Mouse (Mus musculus) lung, embryonic 16.5 days (tissue): ENCODE measurements around the gene Arfgap3. TPM values are rescaled to one million over a fixed set of nuclear protein-coding genes. Genes with fewer than 3 reads are reported as not detected.

ENCODE experiments used
- ATAC-seq: fragments of 200-750 bp; cut with Nextera tagmentation; 2 replicates; pipeline ENCODE4 v1.8.0; 2017; ENCODE audit warnings: low read depth, mild to moderate bottlenecking, moderate library complexity
- H3K27ac ChIP-seq: fragments of 300-500 bp; sonication (generic); 2 replicates; pipeline ENCODE4 v1.5.1; 2014; ENCODE audit warnings: mild to moderate bottlenecking, control low read depth, low read length
- H3K27me3 ChIP-seq: fragments of 300-500 bp; sonication (generic); 2 replicates; pipeline ENCODE4 v1.6.1; 2014; ENCODE audit warnings: low read depth, low read length, mixed read lengths; ENCODE audit not compliant: control insufficient read depth, insufficient read depth
- H3K36me3 ChIP-seq: fragments of 300-500 bp; sonication (generic); 2 replicates; pipeline ENCODE4 v1.6.1; 2014; ENCODE audit warnings: low read length; ENCODE audit not compliant: control insufficient read depth, insufficient read depth
- H3K4me1 ChIP-seq: fragments of 300-500 bp; sonication (generic); replicated peaks from 2 replicates; pipeline ENCODE4 v1.6.1; 2014; ENCODE audit warnings: low read length, mixed read lengths; ENCODE audit not compliant: control insufficient read depth, insufficient read depth
- H3K4me2 ChIP-seq: fragments of 300-500 bp; sonication (generic); 2 replicates; pipeline ENCODE4 v1.6.1; 2014; ENCODE audit warnings: low read depth, low read length, control low read depth
- H3K4me3 ChIP-seq: fragments of 300-500 bp; sonication (generic); 2 replicates; pipeline ENCODE4 v1.5.1; 2014; ENCODE audit warnings: mild to moderate bottlenecking, low read length, control low read depth
- H3K9ac ChIP-seq: fragments of 300-500 bp; sonication (generic); 2 replicates; pipeline ENCODE4 v1.6.1; 2014; ENCODE audit warnings: low read length, control low read depth
- H3K9me3 ChIP-seq: fragments of 300-500 bp; sonication (generic); 2 replicates; pipeline ENCODE4 v1.6.1; 2016; ENCODE audit warnings: low read length; ENCODE audit not compliant: control insufficient read depth
- WGBS: fragments of 180-500 bp; shearing (Covaris S2); extraction: QIAGEN DNeasy Blood & Tissue Kit; methylation state at CpG from one replicate; pipeline ENCODE4 v1.1.7; 2014; 5-methylcytosine and 5-hydroxymethylcytosine counted together
- polyA plus RNA-seq: library from polyadenylated mRNA; unstranded; fragments of >200 nt; fragmentation: Nextera tagmentation; extraction: Ambion mirVana; gene quantifications from 2 replicates; pipeline ENCODE4 v1.2.1, GENCODE M21; 2015

The Arfgap3 gene
- polyA plus RNA-seq, 1 experiment from 2014 or later: 45.8 TPM

DNA sequence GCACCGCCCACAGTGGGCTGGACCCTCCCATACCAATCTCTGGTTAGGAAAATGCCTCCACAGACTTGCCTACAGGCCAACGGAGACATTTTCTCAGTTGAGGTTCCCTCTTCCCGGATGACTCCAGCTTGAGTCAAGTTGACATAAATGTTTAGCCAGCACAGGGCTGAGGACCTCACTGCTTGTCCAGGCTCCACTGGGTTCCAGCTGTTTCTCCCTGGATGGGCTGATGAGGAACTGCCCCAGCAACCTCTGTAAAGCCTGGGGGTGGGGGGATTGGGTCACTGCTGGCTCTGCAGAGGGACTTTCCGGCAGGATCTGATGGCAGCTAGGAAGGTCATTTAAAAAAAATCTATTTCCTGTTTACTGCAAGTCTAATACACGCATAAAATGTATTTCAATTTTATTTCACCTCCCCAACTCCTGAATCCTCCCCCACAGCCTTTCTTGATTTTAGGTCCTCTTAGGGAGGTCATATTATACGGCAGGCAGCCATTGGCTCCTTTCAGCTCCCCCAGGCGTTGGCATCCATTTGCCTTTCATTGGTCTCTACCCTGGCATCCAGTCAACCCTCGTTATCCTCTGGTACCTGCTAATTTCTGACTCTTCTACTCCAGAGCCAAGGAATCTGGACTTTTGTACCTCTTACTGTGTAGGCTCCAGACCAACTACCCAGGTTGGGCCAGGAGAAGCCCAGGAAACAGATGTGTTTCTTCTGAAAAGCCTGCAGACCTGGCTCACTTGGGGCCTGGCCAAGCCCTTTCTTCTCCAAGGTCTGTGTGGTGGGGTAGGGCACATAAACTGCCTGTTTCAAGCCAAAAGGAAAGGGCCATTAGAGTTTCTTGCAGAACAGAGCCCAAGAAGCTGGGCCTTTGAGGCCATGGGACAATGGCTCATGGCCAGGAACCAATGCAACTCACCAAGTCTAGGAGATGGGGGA, 56.1 kb downstream of the Arfgap3 start:
- Histone ChIP-seq H3K9me3 (no peaks in the 10 kb centered on the region), H3K4me2 (no peak overlapping the region), H3K4me3 (no peak overlapping the region), H3K36me3 (no peaks in the 10 kb centered on the region), H3K27me3 (no peaks in the 10 kb centered on the region), H3K4me1 (peaks cover 14% of the 10 kb centered on the region; the same call in 1 of the 2 replicates), H3K9ac (no peak overlapping the region), H3K27ac (peak overlapping the region; percentile 67)
- 64% methylated on average over 8 of the region's 8 CpGs for WGBS
- ATAC-seq: no peak

- no peak overlapping the region for H3K4me2 ChIP-seq
- no peak overlapping the region for H3K9ac ChIP-seq
- 56% methylated on average over 6 of the region's 6 CpGs for WGBS
- no peak overlapping the region for H3K4me3 ChIP-seq
- H3K9me3 ChIP-seq: no peaks in the 10 kb centered on the region
- H3K27me3 ChIP-seq: no peaks in the 10 kb centered on the region
- no peaks in the 10 kb centered on the region for H3K36me3 ChIP-seq
- H3K4me1 ChIP-seq: peaks cover 14% of the 10 kb centered on the region; the same call in 1 of the 2 replicates
- H3K27ac ChIP-seq: peak overlapping the region; percentile 37
- ATAC-seq: peak; percentile 44
These were observed 56.9 kb downstream of the Arfgap3 start for GRCm38 (mm10) chr15:83293144-83293543.

DNA sequence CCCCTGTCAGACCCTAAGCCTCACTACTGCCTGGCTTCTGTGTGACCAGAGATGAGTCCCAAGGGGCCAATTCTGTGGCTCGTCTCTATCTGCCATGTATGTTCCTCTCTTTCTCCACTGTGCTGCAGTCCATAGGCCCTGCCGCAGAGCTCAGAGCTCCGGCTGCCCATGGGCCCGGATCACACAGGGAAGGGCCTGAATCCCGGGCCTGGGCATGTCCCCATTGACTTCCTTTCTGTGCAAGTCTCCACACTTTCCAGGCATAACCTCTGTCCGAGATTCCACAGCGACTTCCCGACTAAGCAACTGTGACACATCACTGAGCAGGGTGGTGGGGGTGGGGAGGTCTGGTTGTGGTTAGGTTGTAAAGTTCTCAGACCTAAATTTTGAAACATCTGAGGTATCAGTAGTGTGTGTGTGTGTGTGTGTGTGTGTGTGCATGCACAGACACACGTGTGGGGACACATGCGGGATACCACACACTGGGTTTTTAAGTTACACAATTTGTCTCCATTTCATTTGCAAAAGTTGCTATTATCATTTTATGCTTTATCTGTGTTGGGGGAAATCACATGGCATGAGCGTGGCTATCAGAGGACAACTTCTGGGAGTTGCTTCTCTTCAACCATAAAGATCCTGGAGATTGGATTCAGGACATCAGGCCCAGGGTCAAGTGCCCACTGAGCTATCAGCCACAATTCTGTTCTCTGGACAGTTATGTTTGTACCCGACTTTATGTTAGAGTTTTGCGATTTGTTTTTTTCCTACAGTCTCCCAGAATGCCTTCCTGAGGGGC, 57.6 kb downstream of the Arfgap3 start:
- 78% methylated on average over 13 of the region's 13 CpGs for WGBS
- no peak for ATAC-seq
- Histone ChIP-seq H3K9ac (no peak overlapping the region), H3K4me3 (no peak overlapping the region), H3K4me2 (no peak overlapping the region), H3K4me1 (peaks cover 14% of the 10 kb centered on the region; the same call in 1 of the 2 replicates), H3K9me3 (no peaks in the 10 kb centered on the region), H3K36me3 (no peaks in the 10 kb centered on the region), H3K27ac (peak overlapping the region; percentile 37; the same call in 1 of the 2 replicates), H3K27me3 (no peaks in the 10 kb centered on the region)

- no peak for ATAC-seq
- no peak overlapping the region for H3K4me3 ChIP-seq
- WGBS: 87% methylated on average over 2 of the region's 2 CpGs
- peaks cover 14% of the 10 kb centered on the region; the same call in 1 of the 2 replicates for H3K4me1 ChIP-seq
- H3K9ac ChIP-seq: no peak overlapping the region
- peaks cover 6% of the 10 kb centered on the region for H3K9me3 ChIP-seq
- H3K36me3 ChIP-seq: no peaks in the 10 kb centered on the region
- no peak overlapping the region for H3K4me2 ChIP-seq
- no peak overlapping the region for H3K27ac ChIP-seq
- no peaks in the 10 kb centered on the region for H3K27me3 ChIP-seq
These were observed 59.1 kb downstream of the Arfgap3 start for GRCm38 (mm10) chr15:83290899-83291298.

DNA sequence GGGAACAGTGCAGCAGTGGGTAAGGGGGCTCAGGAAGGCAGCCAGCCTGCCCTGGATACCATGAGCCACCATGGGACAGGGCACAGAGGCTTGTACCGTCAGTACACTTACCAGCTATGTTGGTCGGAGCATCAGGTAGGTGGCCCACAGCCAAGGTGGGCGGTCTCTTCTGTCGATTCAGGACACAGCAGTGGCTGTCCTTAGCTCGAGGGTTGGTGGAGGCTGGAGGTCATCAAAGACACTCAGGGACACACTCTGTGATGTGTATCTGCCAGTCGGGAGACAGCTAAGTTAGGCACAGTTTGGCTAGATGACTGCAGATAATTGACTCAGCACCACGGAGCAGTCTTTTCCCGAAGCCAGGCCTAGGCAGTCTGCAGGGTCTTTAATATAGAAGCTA, 65.2 kb downstream of the Arfgap3 start:
- no peaks in the 10 kb centered on the region for H3K27me3 ChIP-seq
- H3K4me1 ChIP-seq: 0 out of 2 replicates have a peak, but pooled peaks cover 5% of the 10 kb centered on the region
- no peak overlapping the region for H3K9ac ChIP-seq
- no peaks in the 10 kb centered on the region for H3K36me3 ChIP-seq
- no peak overlapping the region for H3K4me3 ChIP-seq
- H3K4me2 ChIP-seq: no peak overlapping the region
- ATAC-seq: no peak
- H3K27ac ChIP-seq: no peak overlapping the region
- H3K9me3 ChIP-seq: peaks cover 6% of the 10 kb centered on the region
- WGBS: 59% methylated on average over 8 of the region's 8 CpGs

GRCm38 (mm10) chr15:83282397-83282796, 67.7 kb downstream of the Arfgap3 start:
- H3K9ac ChIP-seq: no peak overlapping the region
- H3K9me3 ChIP-seq: peaks cover 6% of the 10 kb centered on the region
- ATAC-seq: no peak
- no peak overlapping the region for H3K4me2 ChIP-seq
- H3K27me3 ChIP-seq: no peaks in the 10 kb centered on the region
- WGBS: 70% methylated on average over 5 of the region's 5 CpGs
- 0 out of 2 replicates have a peak, but pooled peaks cover 5% of the 10 kb centered on the region for H3K4me1 ChIP-seq
- H3K27ac ChIP-seq: no peak overlapping the region
- H3K4me3 ChIP-seq: no peak overlapping the region
- H3K36me3 ChIP-seq: no peaks in the 10 kb centered on the region

GRCm38 (mm10) chr15:83281303-83281702, 68.7 kb downstream of the Arfgap3 start:
- peak overlapping the region; percentile 54; the same call in 1 of the 2 replicates for H3K27ac ChIP-seq
- 0 out of 2 replicates have a peak, but pooled peaks cover 5% of the 10 kb centered on the region for H3K4me1 ChIP-seq
- no peaks in the 10 kb centered on the region for H3K9me3 ChIP-seq
- H3K4me3 ChIP-seq: peak overlapping the region; percentile 8; the same call in 1 of the 2 replicates
- H3K36me3 ChIP-seq: no peaks in the 10 kb centered on the region
- 24% methylated on average over 11 of the region's 11 CpGs for WGBS
- no peaks in the 10 kb centered on the region for H3K27me3 ChIP-seq
- H3K9ac ChIP-seq: 0 out of 2 replicates have a peak overlapping the region, but pooled peaks have one; percentile 3
- peak; percentile 79 for ATAC-seq
- peak overlapping the region; percentile 27 for H3K4me2 ChIP-seq

- no peak overlapping the region for H3K4me2 ChIP-seq
- H3K4me1 ChIP-seq: 0 out of 2 replicates have a peak, but pooled peaks cover 5% of the 10 kb centered on the region
- no peak overlapping the region for H3K9ac ChIP-seq
- H3K27me3 ChIP-seq: no peaks in the 10 kb centered on the region
- no peak for ATAC-seq
- H3K9me3 ChIP-seq: no peaks in the 10 kb centered on the region
- WGBS: 81% methylated on average over 5 of the region's 5 CpGs
- no peak overlapping the region for H3K4me3 ChIP-seq
- H3K27ac ChIP-seq: no peak overlapping the region
- H3K36me3 ChIP-seq: no peaks in the 10 kb centered on the region
These were observed 71.5 kb downstream of the Arfgap3 start for GRCm38 (mm10) chr15:83278579-83278978.

- Histone ChIP-seq H3K4me1 (0 out of 2 replicates have a peak, but pooled peaks cover 5% of the 10 kb centered on the region), H3K9me3 (no peaks in the 10 kb centered on the region), H3K9ac (no peak overlapping the region), H3K4me2 (no peak overlapping the region), H3K27ac (no peak overlapping the region), H3K4me3 (no peak overlapping the region), H3K36me3 (no peaks in the 10 kb centered on the region), H3K27me3 (no peaks in the 10 kb centered on the region)
- 87% methylated on average over 4 of the region's 4 CpGs for WGBS
- no peak for ATAC-seq
These were observed 72.6 kb downstream of the Arfgap3 start for GRCm38 (mm10) chr15:83277451-83277850.
